Mouse (Mus musculus) adrenal gland (tissue): ENCODE data around the gene Gm609.
"Not testable (repeated sequence)": the region's sequence is repeated elsewhere in the genome, so short reads cannot be mapped to it uniquely, and the experiment has no call there.

Experiments used
- intact Hi-C: fragments of 180-260 bp; cut with DNase I; formaldehyde crosslinking; loops from one replicate; pipeline ENCODE4 v1.15.1; 2025
- long read RNA-seq, 2 experiments: library from polyadenylated mRNA; unstranded; transcript quantifications; one replicate each; pipeline ENCODE4 v2.0.0; 2020; ENCODE audit warnings: borderline replicate concordance in 1 of 2; ENCODE audit not compliant: insufficient replicate concordance in 1 of 2

Gene Gm609
- long read RNA-seq, experiment 1, result 0 reads
- long read RNA-seq, experiment 2, result 0 reads

- intact Hi-C loops, result no loop called here
Measured at GRCm38 (mm10) chr16:45492927-45493326, at the start of gene Gm609. Gm609 (minus strand) TSS chr16:45492969.

- intact Hi-C loops, result no loop called here
Measured at GRCm38 (mm10) chr16:45542108-45542507, 49.3 kb upstream of the Gm609 start.

GRCm38 (mm10) chr16:45538342-45538741 lies 45.6 kb upstream of the Gm609 start:
- intact Hi-C loops, result not testable (repeated sequence)

GRCm38 (mm10) chr16:45535009-45535408 lies 42.2 kb upstream of the Gm609 start, which contains the start of gene Slc9c1:
Slc9c1 (plus strand) TSS chr16:45535309.
- intact Hi-C loops, result no loop called here

- intact Hi-C loops, result no loop called here
Measured at GRCm38 (mm10) chr16:45531950-45532349, 39.2 kb upstream of the Gm609 start, which contains the start of gene Gm17783. Gm17783 (minus strand) TSS chr16:45532050.

- intact Hi-C loops, result no loop called here
Measured at GRCm38 (mm10) chr16:45525551-45525950, 32.8 kb upstream of the Gm609 start.

- intact Hi-C loops, result no loop called here
Measured at GRCm38 (mm10) chr16:45495326-45495725, 2.6 kb upstream of the Gm609 start.

GRCm38 (mm10) chr16:45476991-45477390 lies 15.8 kb downstream of the Gm609 start:
- intact Hi-C loops, result no loop called here

GRCm38 (mm10) chr16:45471836-45472235 lies 20.9 kb downstream of the Gm609 start:
- intact Hi-C loops, result not testable (repeated sequence)

- intact Hi-C loops, result no loop called here
Measured at GRCm38 (mm10) chr16:45454762-45455161, 38.0 kb downstream of the Gm609 start.

GRCm38 (mm10) chr16:45437230-45437739 lies 55.5 kb downstream of the Gm609 start:
- intact Hi-C loops, result no loop called here

- intact Hi-C loops, result no loop called here
Measured at GRCm38 (mm10) chr16:45435591-45435990, 57.2 kb downstream of the Gm609 start.

GRCm38 (mm10) chr16:45427651-45428050 lies 65.1 kb downstream of the Gm609 start:
- intact Hi-C loops, result no loop called here

GRCm38 (mm10) chr16:45413497-45413896 lies 79.3 kb downstream of the Gm609 start:
- intact Hi-C loops, result loop anchor here (5.0 kb wide), 1 partner anchor 216 kb away; no protein-coding TSS in a partner anchor

GRCm38 (mm10) chr16:45409064-45409446 lies 83.7 kb downstream of the Gm609 start:
- intact Hi-C loops, result not testable (repeated sequence)

GRCm38 (mm10) chr16:45408425-45409063 lies 84.2 kb downstream of the Gm609 start, which contains the start of gene Cd200:
Cd200 (minus strand) TSS chr16:45409053.
- intact Hi-C loops, result no loop called here

- intact Hi-C loops, result no loop called here
Measured at GRCm38 (mm10) chr16:45407645-45408400, 84.9 kb downstream of the Gm609 start.

GRCm38 (mm10) chr16:45407091-45407490 lies 85.7 kb downstream of the Gm609 start:
- intact Hi-C loops, result no loop called here

- intact Hi-C loops, result no loop called here
Measured at GRCm38 (mm10) chr16:45402951-45403350, 89.8 kb downstream of the Gm609 start.

- intact Hi-C loops, result no loop called here
Measured at GRCm38 (mm10) chr16:45402036-45402435, 90.7 kb downstream of the Gm609 start.

- intact Hi-C loops, result no loop called here
Measured at GRCm38 (mm10) chr16:45399947-45400555, 92.7 kb downstream of the Gm609 start.

- intact Hi-C loops, result no loop called here
Measured at GRCm38 (mm10) chr16:45399411-45399810, 93.4 kb downstream of the Gm609 start.
